Mouse (Mus musculus) spleen, adult 10 weeks (tissue): Measurements from ENCODE around the gene Zfp870. TPM values are rescaled to one million over a fixed set of nuclear protein-coding genes. Genes with fewer than 3 reads are reported as not detected.

Experiments used
- polyA plus RNA-seq: library from polyadenylated mRNA; stranded (reverse); fragments of 350-450 nt; fragmentation: Illumina TruSeq; extraction: RNeasy Lipid Tissue Mini Kit (QIAGEN cat#74804); gene quantifications from one replicate; pipeline ENCODE4 v1.2.3, GENCODE M21; 2015; ENCODE audit warnings: low replicate concordance; ENCODE audit not compliant: insufficient read depth

The Zfp870 gene
- polyA plus RNA-seq, result 13.0 TPM

DNA sequence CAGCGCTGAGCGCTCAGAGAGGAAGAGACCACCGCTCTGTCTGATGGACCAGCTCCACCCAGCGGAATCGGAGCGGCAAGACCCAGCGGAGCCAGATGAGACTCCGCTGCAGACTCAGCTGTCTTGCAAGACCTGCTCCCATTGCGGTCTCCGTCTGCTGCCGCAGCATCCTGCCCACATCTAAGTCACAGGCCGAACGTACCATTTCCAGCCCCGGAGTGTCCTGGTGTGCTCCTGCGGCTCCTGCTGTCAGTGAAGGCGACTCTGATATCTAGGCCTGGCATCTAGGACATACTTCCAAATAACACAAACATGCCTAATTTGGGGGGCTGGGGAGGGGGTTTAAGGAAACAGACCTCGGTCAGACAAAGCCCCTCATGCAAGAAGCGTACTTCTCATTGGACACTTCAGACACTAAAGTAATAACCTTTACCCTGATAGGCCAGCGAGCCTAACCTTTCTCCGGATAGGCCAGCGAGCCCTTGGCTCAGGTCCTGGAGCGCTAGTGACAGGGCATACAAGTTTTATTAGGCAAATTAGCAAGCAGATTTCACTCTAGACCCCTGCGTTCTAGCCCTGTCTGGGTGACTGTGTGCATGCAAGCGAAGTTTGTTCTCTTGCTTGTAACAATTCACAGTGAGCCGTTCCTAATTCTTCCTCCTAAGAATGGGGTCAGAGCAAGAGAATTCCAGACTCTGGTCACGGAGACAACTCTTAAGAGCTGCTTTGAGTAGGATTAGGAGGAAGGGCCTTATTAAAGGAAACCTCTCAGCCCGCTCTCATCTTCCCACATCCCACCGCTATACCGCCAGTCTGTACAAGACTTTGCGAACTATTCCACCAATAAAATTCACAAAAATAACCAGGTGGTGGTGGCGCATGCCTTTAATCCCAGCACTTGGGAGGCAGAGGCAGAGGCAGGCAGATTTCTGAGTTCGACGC, at the start of gene Zfp870:
Zfp870 (minus strand) TSS at position 404 of the 942 bp plus-strand sequence.

DNA sequence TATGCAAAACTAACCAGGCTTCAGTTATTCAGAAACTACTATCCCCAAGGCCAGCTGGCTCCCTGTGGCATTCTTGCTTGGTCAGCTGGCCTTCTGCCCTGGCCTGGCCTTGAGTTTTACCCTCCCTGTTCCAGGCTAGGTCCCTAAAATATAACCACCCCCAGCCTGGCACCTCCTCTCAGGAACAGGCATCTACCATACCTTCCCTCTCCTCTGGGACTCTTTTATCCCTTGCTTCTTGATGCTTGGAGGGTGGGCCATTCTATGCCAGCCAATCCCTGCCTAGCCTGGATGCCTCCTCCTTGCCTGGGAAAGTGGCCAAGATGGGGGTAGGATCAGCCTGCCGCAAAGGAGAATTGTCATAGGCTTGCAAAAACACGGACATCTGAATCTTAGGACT, 25.7 kb upstream of the Zfp870 start, which contains the start of gene Cyp4f14:
Cyp4f14 (minus strand) TSS at position 212 of the 400 bp plus-strand sequence.

DNA sequence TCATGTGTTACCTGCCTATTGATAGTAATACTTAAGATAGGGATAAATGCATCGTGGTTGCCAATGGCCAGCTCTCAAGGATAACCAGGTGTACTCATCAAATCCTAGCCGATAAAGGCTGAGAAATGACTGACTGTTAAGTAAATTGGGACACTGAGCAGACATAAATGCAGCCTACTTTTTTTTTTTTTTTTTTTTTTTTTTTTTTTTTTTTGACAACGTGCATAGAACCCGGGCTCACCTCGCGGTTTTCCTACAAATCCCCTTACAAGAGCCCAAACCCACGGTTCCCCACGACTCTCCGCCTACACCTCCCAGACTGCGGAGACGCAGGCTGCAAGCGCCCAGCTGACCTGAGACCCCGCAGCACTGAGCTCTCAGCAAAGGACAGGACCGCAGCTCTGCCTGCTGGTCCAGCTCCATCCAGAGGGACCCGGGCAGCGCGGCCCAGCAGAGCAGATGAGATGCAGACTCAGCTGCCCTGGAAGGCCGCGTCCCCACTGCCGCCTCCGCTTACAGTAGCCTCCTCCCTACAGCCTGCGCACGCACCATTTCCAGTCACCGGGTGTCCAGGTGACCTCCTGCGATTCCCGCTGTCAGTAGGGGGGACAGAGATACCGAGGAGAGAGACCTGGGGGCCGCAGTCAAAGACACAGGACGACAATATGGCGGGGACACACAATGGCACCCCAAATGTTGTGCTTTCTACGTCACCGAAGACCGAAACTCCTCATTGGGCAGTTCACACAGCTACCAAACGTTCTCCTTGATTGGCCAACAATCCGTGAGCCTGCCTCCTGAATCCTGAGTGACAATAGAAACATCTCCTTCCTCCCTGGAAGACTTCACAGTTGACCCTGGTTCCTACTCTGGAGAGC, 61.7 kb downstream of the Zfp870 start, which contains the start of gene Zfp799:
Zfp799 (minus strand) TSS at position 722 of the 878 bp plus-strand sequence.

Other genes with a start within 250 kb of the Zfp870 start
- gene Cyp4f40, start 232.7 kb downstream of the Zfp870 start, polyA plus RNA-seq, result not detected
- not detected for gene Cyp4f15, start 206.0 kb downstream of the Zfp870 start, polyA plus RNA-seq
- gene Zfp871, start 103.4 kb downstream of the Zfp870 start, polyA plus RNA-seq, result 82.0 TPM
- 1.0 TPM for gene Zfp811, start 81.7 kb downstream of the Zfp870 start, polyA plus RNA-seq
- 11.3 TPM for gene Zfp799, start 61.4 kb downstream of the Zfp870 start, polyA plus RNA-seq
- not detected for gene Cyp4f14, start 25.7 kb upstream of the Zfp870 start, polyA plus RNA-seq
- gene Cyp4f13, start 55.8 kb upstream of the Zfp870 start, polyA plus RNA-seq, result 40.5 TPM
- 28.0 TPM for gene Zfp472, start 74.2 kb upstream of the Zfp870 start, polyA plus RNA-seq
- 36.4 TPM for gene Zfp952, start 101.5 kb upstream of the Zfp870 start, polyA plus RNA-seq
- gene Zfp763, start 141.8 kb upstream of the Zfp870 start, polyA plus RNA-seq, result 7.5 TPM
- gene 4921501E09Rik, start 176.4 kb upstream of the Zfp870 start, polyA plus RNA-seq, result not detected
- gene Zfp563, start 197.7 kb upstream of the Zfp870 start, polyA plus RNA-seq, result 8.2 TPM
- not detected for gene Morc2b, start 248.0 kb upstream of the Zfp870 start, polyA plus RNA-seq